Mouse (Mus musculus) kidney, postnatal 14 days (tissue): Measurements from ENCODE around the gene Camta1.
A peak's percentile ranks its signal among the peaks of the same experiment; 100 is the strongest.

Experiments used
- DNase-seq: peaks from one replicate; pipeline ENCODE4 v3.0.0; 2022; ENCODE audit warnings: mixed read lengths

Gene Camta1

GRCm38 (mm10) chr4:151510417-151510816 is 351.3 kb downstream of the Camta1 start:
- no peak for DNase-seq

- DNase-seq = no peak
Observed at GRCm38 (mm10) chr4:151506701-151507100, 355.0 kb downstream of the Camta1 start.

DNA sequence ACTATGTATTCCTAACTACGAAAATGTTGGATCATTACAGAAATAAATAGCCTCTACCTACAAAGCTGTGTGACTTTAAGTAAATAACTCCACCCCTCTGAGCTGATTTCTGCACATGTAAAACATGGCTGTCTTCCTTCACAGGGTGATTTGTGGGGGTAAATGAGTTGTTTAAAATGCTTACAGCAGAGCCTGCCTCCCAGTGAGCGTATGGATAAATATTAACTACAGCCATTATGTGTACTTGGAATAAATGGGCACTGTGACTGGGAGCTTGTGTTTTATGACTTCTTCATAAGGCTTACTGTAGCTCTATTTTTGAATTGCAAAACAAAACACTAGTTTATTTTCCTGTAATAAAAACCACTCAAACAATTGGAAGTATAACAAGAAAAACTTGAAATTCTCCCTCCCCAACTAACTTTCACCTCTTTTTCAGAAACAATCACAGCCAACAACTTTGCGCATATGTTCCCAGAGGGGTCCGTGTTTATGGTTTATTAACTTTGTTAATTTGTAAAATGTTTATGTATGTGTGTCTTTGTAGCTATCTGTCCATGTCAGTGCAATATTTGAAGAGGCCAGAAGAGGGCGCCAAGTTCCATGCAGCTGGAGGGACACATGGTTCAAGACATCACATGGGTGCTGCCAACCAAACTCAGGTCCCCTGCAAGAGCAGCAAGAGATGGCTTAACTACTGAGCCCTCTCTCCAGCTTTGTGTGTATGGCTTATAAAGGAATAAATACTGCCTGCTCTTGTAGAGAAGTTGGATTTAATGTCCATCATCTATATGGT is 363.0 kb downstream of the Camta1 start:
- peak; percentile 31 for DNase-seq

GRCm38 (mm10) chr4:151496581-151496980 is 365.1 kb downstream of the Camta1 start:
- DNase-seq = peak; percentile 37

DNA sequence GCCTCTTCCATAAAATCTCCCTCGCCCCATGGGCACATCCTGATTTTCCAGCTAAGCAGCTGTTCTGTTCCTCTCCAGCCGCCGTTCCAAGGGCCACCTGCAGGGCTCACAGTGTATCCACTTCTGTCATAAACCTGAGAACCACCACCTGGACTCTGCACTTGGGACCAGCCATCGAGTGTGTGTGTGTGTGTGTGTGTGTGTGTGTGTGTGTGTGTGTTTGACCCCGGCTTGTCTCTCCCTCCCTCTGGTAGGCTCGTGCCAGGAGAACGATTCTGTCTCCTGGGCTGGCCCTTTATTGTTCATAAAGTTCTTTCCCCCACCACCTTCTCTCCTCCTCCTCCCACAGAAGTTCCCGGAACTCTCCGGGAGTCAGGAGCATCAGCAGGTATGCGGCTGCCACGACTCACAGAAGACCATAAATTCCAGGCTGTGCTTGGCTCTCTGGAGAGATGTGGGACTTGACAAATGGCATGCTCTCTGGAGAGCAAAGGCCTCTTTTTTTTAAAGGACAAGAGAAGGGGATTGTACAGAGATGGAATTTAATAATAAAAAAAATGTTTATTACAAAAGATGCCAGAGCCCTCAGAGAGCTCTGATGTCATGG is 366.3 kb downstream of the Camta1 start:
- DNase-seq = peak; percentile 46

GRCm38 (mm10) chr4:151492786-151493185 is 368.9 kb downstream of the Camta1 start:
- DNase-seq = no peak

GRCm38 (mm10) chr4:151483977-151484313 is 377.7 kb downstream of the Camta1 start:
- DNase-seq = no peak

DNA sequence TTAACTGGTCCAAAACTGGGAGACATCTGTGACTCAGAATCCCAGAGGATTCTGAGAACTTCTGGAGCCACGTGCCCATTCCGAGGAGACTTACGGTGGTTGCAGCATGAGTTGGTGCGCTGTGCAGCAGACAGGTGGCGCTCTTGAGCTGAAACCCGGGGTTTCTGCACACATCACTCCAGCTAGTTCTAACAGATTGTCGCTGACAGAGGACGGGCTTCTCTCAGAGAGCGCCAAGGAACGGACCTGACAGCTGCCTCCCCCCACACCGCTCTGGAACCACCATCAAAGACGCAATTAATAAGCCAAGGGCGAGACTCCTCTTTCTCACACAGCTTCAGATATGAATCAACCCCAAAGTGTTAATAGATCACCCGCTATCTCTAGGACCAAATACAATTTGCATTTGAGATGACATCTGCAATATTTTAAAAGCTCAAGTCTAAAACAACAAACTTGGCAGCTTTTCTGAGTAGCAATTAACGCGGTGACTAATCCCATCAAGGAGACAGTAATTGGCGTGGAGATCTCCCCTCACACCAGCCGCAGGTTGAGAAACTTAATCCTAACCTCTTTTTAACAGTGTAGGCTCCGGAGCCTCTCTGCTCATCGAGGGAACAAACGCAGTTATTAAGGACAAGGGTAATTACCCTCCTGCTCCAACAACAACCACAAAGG is 378.2 kb downstream of the Camta1 start:
- peak; percentile 64 for DNase-seq

DNA sequence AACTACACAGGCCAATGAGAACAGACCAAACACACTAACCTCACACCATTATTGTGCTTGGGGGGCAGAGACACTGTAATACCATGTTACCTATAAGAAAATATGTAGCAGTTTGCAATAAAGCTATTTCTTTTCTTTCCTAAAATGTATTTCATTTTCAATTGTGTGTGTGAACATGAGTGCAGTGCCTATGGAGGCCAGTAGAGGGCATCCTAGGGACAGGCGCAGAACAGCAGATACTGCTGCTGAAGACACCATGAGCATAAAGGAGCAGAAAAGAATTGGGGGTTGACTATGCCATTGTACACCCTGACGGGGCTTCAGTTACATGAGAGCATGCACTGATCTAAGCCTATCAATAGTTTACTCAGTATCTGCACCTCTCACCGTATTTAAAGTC is 380.7 kb downstream of the Camta1 start:
- no peak for DNase-seq

GRCm38 (mm10) chr4:151477950-151478349 is 383.7 kb downstream of the Camta1 start:
- DNase-seq = no peak

GRCm38 (mm10) chr4:151474895-151475470 is 386.7 kb downstream of the Camta1 start:
- DNase-seq = peak; percentile 12

DNA sequence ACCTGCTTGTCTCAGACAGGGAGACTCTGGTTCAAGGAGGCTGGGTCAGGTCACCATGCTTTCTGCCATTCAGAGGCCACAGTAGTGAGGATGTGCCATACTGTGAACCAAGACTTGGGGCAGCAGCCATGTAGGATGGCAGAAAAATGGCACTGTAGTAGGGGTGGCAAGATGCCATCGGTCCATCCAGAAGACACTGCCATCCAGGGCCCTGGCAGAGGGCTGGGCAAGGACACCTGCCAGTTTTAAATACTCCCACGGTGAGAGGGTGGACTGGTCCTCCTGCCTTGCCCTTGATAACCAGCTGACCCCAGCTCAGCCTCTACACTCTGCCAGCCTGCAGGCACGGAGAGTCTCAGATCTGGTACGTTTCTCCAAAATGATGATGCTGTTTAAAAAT is 389.8 kb downstream of the Camta1 start:
- DNase-seq = no peak

GRCm38 (mm10) chr4:151468381-151468780 is 393.3 kb downstream of the Camta1 start:
- DNase-seq = peak; percentile 9

DNA sequence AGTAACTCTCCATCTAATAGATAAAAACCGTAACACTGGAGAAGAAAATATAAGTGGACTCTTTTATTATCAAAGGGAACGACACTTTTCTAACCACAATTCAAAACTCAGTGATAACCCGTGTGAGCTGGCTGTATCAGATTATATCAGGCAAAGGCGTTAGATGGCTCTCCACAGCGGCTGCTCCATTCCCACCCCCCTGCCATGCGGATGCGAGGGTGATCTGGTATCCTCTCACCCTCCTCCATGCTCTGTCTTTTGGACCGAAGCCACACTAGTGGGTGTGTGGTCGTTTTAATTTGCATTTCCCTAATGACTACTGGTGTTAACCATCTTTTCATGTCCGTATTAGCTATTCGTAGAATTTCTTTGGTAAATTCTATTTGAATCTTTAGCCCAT is 403.0 kb downstream of the Camta1 start:
- no peak for DNase-seq

GRCm38 (mm10) chr4:151454611-151455010 is 407.1 kb downstream of the Camta1 start:
- DNase-seq = no peak

- DNase-seq = no peak
Observed at GRCm38 (mm10) chr4:151454065-151454464, 407.6 kb downstream of the Camta1 start.

GRCm38 (mm10) chr4:151451885-151452284 is 409.8 kb downstream of the Camta1 start:
- no peak for DNase-seq

DNA sequence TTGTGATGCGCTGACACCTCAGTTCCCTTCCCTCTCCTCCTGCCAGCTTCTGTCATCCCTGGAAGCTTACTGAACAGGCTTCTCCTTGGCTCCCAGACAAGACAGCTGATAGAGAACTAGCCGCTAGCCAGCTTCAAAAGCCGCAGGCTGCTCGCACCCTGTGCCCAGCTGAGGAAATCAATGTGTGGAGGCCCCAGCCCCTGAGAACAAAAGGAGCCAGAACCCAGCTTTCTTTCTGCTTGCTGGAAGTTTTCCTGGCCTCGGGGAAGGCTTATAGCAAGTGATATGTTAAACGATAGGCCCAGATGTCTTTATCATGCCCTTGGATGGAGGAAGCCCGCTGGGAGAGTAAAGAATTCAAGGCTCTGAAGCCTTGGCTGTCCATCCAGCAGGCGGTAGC is 411.7 kb downstream of the Camta1 start:
- no peak for DNase-seq

GRCm38 (mm10) chr4:151448341-151448740 is 413.3 kb downstream of the Camta1 start:
- no peak for DNase-seq

DNA sequence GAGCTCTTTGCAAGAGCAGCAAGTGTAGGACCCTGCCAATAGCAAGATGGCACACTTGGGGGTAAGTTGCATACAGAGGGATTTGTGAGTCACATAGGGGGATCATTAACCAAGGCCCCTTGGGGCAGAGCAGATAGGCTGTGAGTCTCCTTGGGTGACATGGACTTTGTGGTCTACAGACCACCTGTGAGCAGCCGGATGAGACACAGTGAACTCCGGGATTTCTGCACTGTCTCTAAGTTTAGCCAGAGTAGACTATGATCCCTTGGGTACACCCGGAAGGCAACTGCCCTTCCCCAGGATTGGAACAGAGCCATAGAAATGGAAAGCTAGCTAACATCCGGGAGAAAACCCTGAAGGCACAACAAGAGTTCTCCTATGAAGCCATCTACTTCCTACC is 417.0 kb downstream of the Camta1 start:
- peak; percentile 55 for DNase-seq

DNA sequence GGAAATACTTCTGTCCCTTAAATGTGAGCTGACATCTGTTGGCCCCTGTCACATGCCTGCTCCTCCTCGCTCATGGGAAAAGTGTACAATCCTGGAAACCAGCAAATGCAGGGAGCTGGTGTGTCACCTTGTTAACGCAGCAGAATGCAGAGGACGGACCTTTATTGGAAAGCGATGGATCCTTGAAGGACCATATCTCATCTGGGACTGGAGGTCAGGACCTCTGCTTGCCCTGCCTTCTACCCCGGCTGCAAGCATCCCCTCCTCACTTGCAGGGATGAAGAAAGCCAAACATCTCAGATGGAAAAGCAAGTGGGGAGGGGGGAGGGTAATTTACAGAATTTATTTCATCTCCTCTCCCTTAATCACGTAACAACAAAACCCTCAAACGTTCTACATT is 423.1 kb downstream of the Camta1 start:
- no peak for DNase-seq

GRCm38 (mm10) chr4:151437859-151438258 is 423.8 kb downstream of the Camta1 start:
- no peak for DNase-seq

DNA sequence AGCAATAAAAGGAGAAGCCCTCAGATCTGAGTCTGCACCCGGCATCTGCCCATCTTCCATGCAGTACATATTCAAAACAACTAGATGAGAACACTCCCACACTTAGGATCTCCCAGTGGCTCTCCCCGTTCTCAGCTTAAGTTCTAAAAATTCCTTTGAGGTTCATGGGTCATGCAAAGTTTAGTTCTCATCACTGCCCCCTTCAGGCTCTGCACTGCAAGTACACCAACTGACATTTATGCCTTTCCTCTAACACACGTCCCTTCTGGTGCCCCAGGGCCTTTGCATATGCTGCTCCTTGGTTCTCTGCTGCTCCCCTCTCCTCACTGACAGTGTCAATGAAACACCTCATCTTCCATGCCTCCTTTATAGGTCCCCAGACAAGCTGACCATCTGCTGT is 436.5 kb downstream of the Camta1 start:
- no peak for DNase-seq

- no peak for DNase-seq
Observed at GRCm38 (mm10) chr4:151422922-151423321, 438.8 kb downstream of the Camta1 start.
